Mouse (Mus musculus) large intestine, adult 2 months (tissue): Measurements from ENCODE around the gene Fam184b. TPM values are rescaled to one million over a fixed set of nuclear protein-coding genes. Genes with fewer than 3 reads are reported as not detected.

ENCODE experiments used
- DNase-seq: peaks from one replicate; pipeline ENCODE4 v3.0.0-alpha.2; 2012; ENCODE audit warnings: low read depth, low spot score
- whole genome bisulfite sequencing: fragments of 180-500 bp; shearing (Covaris S2); methylation state at CpG from one replicate; pipeline ENCODE4 v1.1.7; 2018; 5-methylcytosine and 5-hydroxymethylcytosine counted together
- polyA plus RNA-seq: library from polyadenylated mRNA; depleted of rRNA; stranded (reverse); fragments of >200 nt; gene quantifications from 2 replicates; pipeline ENCODE4 v1.2.3, GENCODE M21; 2012

Fam184b gene
- polyA plus RNA-seq, 1 experiment, result 0.02 TPM

- DNase-seq, result no peak
- WGBS, result 45% methylated on average over 3 of the region's 3 CpGs
These were observed 17.9 kb downstream of the Fam184b start for GRCm38 (mm10) chr5:45621511-45621910.

- DNase-seq, result no peak
- WGBS, result 83% methylated on average over 4 of the region's 4 CpGs
These were observed 40.4 kb downstream of the Fam184b start for GRCm38 (mm10) chr5:45599056-45599455.

GRCm38 (mm10) chr5:45595363-45596039 is 43.9 kb downstream of the Fam184b start:
- WGBS, result 73% methylated on average over 3 of the region's 3 CpGs
- no peak for DNase-seq

GRCm38 (mm10) chr5:45593276-45593675 is 46.1 kb downstream of the Fam184b start:
- 88% methylated on average over 6 of the region's 6 CpGs for WGBS
- no peak for DNase-seq

- 79% methylated on average over 4 of the region's 4 CpGs for WGBS
- DNase-seq, result no peak
These were observed 49.3 kb downstream of the Fam184b start for GRCm38 (mm10) chr5:45590094-45590493.

- no peak for DNase-seq
- WGBS, result 81% methylated on average over 8 of the region's 8 CpGs
These were observed 54.8 kb downstream of the Fam184b start for GRCm38 (mm10) chr5:45584601-45585000.

- WGBS, result 68% methylated on average over 10 of the region's 10 CpGs
- DNase-seq, result no peak
These were observed 59.1 kb downstream of the Fam184b start for GRCm38 (mm10) chr5:45580279-45580678.

- WGBS, result 63% methylated on average over 1 of the region's 1 CpGs
- DNase-seq, result no peak
These were observed 62.0 kb downstream of the Fam184b start for GRCm38 (mm10) chr5:45577376-45577775.

GRCm38 (mm10) chr5:45576716-45577115 is 62.7 kb downstream of the Fam184b start:
- no peak for DNase-seq
- WGBS, result 38% methylated on average over 3 of the region's 3 CpGs

GRCm38 (mm10) chr5:45572816-45573215 is 66.6 kb downstream of the Fam184b start:
- 53% methylated on average over 5 of the region's 5 CpGs for WGBS
- no peak for DNase-seq

GRCm38 (mm10) chr5:45565829-45566228 is 73.6 kb downstream of the Fam184b start:
- 100% methylated on average over 1 of the region's 1 CpGs for WGBS

GRCm38 (mm10) chr5:45564054-45564453 is 75.4 kb downstream of the Fam184b start:
- WGBS, result 63% methylated on average over 6 of the region's 6 CpGs
- DNase-seq, result no peak

More at GRCm38 (mm10) chr5:45565829-45566228, 73.6 kb downstream of the Fam184b start:
- DNase-seq, result no peak

GRCm38 (mm10) chr5:45549586-45549985 is 89.8 kb downstream of the Fam184b start:
- WGBS, result 54% methylated on average over 1 of the region's 1 CpGs
- DNase-seq, result no peak

GRCm38 (mm10) chr5:45543374-45543773 is 96.0 kb downstream of the Fam184b start:
- DNase-seq, result no peak
- 71% methylated on average over 5 of the region's 5 CpGs for WGBS

- DNase-seq, result no peak
- 72% methylated on average over 10 of the region's 10 CpGs for WGBS
These were observed 99.9 kb downstream of the Fam184b start for GRCm38 (mm10) chr5:45539502-45539901.

- DNase-seq, result no peak
- WGBS, result 57% methylated on average over 4 of the region's 4 CpGs
These were observed 104.2 kb downstream of the Fam184b start for GRCm38 (mm10) chr5:45535177-45535576.

GRCm38 (mm10) chr5:45534319-45535098 is 104.9 kb downstream of the Fam184b start:
- DNase-seq, result peak; percentile 28
- 8% methylated on average over 17 of the region's 17 CpGs for WGBS

- 84% methylated on average over 3 of the region's 3 CpGs for WGBS
- no peak for DNase-seq
These were observed 109.7 kb downstream of the Fam184b start for GRCm38 (mm10) chr5:45529696-45530095.

GRCm38 (mm10) chr5:45526338-45526737 is 113.1 kb downstream of the Fam184b start:
- WGBS, result 74% methylated on average over 4 of the region's 4 CpGs

GRCm38 (mm10) chr5:45525101-45525500 is 114.3 kb downstream of the Fam184b start:
- no peak for DNase-seq
- WGBS, result 90% methylated on average over 10 of the region's 10 CpGs

More at GRCm38 (mm10) chr5:45526338-45526737, 113.1 kb downstream of the Fam184b start:
- no peak for DNase-seq

GRCm38 (mm10) chr5:45521601-45522000 is 117.8 kb downstream of the Fam184b start:
- 78% methylated on average over 6 of the region's 6 CpGs for WGBS
- no peak for DNase-seq
